Mouse (Mus musculus) lung, adult 2 months (tissue): ENCODE measurements around the gene Gripap1. TPM values are rescaled to one million over a fixed set of nuclear protein-coding genes. Genes with fewer than 3 reads are reported as not detected.

Experiments used
- DNase-seq: peaks from one replicate; pipeline ENCODE4 v3.0.0; 2022
- H3K4me1 ChIP-seq: fragments of 200-500 bp; 2 replicates; pipeline ENCODE4 v1.6.1; 2011; ENCODE audit warnings: low read length; ENCODE audit not compliant: control insufficient read depth, insufficient read depth
- H3K4me3 ChIP-seq: fragments of 200-500 bp; replicated peaks from 2 replicates; pipeline ENCODE3; 2011; ENCODE audit warnings: low read depth, mild to moderate bottlenecking, control low read depth, low read length; ENCODE audit errors: extremely low read depth
- CTCF ChIP-seq: fragments of 200-500 bp; IDR thresholded peaks from 2 replicates; pipeline ENCODE4 v1.5.1; 2011; ENCODE audit warnings: mild to moderate bottlenecking, low read length, control low read depth; ENCODE audit not compliant: insufficient read depth
- POLR2A ChIP-seq: fragments of 200-500 bp; IDR thresholded peaks from 2 replicates; pipeline ENCODE4 v1.6.1; 2011; ENCODE audit warnings: low read depth, mild to moderate bottlenecking, control low read depth, low read length, borderline replicate concordance; ENCODE audit errors: extremely low read depth
- WGBS: fragments of 180-500 bp; shearing (Covaris S2); methylation state at CpG from one replicate; pipeline ENCODE4 v1.1.7; 2018; 5-methylcytosine and 5-hydroxymethylcytosine counted together
- polyA plus RNA-seq: library from polyadenylated mRNA; depleted of rRNA; stranded (reverse); fragments of >200 nt; gene quantifications from 2 replicates; pipeline ENCODE4 v1.2.3, GENCODE M21; 2012

Gripap1 gene
- polyA plus RNA-seq, 1 experiment = 32.4 TPM

DNA sequence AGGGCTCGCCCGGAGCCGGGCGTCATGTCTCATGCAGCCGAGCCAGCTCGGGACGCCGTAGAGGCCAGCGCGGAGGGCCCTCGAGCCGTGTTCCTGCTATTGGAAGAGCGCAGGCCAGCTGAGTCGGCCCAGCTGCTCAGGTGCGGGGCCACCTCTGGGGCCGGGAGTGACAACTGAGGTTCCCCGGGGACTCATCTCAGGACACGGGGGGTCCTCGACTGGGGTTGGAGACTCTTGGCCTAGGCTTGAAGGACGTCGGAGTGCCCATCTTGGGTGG, 26.7 kb upstream of the Gripap1 start:
- WGBS = 26% methylated on average over 21 of the region's 21 CpGs
- TF ChIP-seq POLR2A (no peak), CTCF (no peak)
- H3K4me3 ChIP-seq = peak overlapping the region; percentile 95
- no peaks in the 10 kb centered on the region for H3K4me1 ChIP-seq
- no peak for DNase-seq

DNA sequence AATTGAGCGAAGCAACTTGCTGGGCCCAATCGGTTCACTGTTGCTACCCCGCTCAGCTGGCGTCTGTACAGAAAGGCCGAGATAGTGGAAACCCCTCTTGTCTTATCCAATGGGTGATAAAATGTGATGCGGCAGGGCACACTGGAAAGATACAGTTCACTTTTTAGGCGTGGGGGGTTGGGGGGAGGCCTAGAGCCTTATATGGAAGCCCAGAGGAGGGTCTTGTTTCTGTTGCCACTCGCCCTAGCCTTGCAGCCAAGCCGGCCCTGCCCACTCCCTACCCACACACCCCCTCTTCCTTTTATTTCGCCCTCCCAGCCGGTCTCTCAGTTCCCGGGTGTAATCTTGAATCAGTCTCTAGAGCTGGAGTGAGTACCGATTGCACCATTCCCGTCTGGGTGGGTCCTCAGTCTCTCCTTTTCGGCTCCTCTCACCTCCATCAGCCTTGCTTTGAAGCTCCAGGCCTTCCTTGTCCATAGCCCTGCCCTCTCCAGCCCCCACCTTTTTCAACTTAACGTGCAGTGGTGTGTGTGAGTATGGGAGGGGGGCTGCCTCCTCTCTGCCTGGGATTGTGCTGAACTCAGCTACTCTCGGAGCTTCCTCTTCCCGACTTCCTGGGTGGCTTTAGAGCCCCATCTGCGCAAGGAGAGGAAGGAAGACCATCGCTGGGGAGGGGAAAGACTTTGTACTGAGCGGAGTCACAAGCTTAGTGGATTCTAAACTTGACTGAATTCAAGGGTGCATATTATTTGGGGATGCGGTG, 25.8 kb upstream of the Gripap1 start:
- H3K4me3 ChIP-seq = peak overlapping the region; percentile 70
- TF ChIP-seq POLR2A = no peak
- no peak for TF ChIP-seq CTCF
- 19% methylated on average over 22 of the region's 22 CpGs for WGBS
- no peaks in the 10 kb centered on the region for H3K4me1 ChIP-seq
- DNase-seq = peak; percentile 39

DNA sequence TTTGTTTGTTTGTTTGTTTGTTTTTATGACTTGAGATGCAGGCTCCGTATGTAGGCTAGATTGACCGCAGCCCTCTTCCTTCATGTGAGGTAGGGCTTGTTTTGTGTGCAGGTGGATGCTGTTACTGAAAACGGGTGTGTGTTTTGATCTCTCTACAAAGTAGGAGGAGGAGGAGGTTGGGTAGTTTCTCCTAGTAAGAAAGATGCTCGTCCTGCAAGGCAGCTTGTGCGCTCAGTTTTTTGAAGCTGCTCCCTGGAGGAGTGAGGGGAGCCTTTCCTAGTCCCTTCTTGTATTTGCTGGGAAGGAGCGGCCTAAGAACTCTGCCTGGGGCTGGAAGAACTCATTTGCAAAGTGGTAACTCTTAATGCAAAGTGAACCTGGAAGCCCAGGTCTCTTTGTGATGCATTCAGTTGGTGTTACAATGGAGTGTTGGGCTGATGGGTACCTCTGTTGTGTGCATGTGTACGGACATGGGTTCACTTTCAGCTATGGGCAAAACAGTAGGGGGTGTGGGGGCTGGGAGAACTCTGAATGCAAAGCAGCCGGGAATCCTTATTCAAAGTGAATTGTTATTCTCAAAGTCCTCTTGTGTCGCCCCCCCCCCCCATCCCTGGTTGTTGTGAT, 24.8 kb upstream of the Gripap1 start:
- no peak for DNase-seq
- no peaks in the 10 kb centered on the region for H3K4me1 ChIP-seq
- no peak overlapping the region for H3K4me3 ChIP-seq
- 26% methylated on average over 9 of the region's 9 CpGs for whole genome bisulfite sequencing
- TF ChIP-seq POLR2A = no peak
- no peak for TF ChIP-seq CTCF

GRCm38 (mm10) chrX:7765281-7765670, 24.3 kb upstream of the Gripap1 start:
- H3K4me3 ChIP-seq = peak overlapping the region; percentile 56
- no peak for DNase-seq
- TF ChIP-seq CTCF (no peak), POLR2A (no peak)
- 39% methylated on average over 13 of the region's 13 CpGs for WGBS
- H3K4me1 ChIP-seq = no peaks in the 10 kb centered on the region

DNA sequence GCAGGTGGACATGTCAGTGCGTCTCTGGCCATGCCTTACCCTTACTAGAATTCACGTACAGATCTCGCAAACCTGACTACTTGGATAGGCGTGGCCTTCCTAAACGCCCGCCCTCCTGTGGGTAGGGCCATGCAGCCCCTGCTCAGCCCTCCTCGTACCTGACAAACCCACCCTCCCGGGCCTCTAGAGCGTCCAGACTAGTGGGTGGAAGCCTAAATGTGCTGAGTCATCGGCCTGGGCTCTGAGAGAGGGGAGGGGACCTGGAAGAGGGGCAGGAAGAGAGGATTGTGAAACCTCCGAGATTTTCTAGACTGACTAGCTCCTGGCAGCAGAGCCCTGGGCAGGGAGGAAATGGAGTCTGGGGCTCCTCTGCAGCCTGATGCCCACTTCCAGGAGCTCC, 23.8 kb upstream of the Gripap1 start:
- H3K4me3 ChIP-seq = peak overlapping the region; percentile 56
- no peak for TF ChIP-seq POLR2A
- TF ChIP-seq CTCF = no peak
- peak; percentile 39 for DNase-seq
- 23% methylated on average over 11 of the region's 11 CpGs for WGBS
- no peaks in the 10 kb centered on the region for H3K4me1 ChIP-seq

GRCm38 (mm10) chrX:7769302-7770017, 20.1 kb upstream of the Gripap1 start:
- Histone ChIP-seq H3K4me3 (no peak overlapping the region), H3K4me1 (no peaks in the 10 kb centered on the region)
- no peak for TF ChIP-seq CTCF
- no peak for DNase-seq
- 85% methylated on average over 7 of the region's 7 CpGs for WGBS

GRCm38 (mm10) chrX:7772766-7773165, 16.8 kb upstream of the Gripap1 start:
- TF ChIP-seq CTCF = 0 out of 2 replicates have a peak, but pooled peaks have one; percentile 7
- TF ChIP-seq POLR2A = no peak
- no peak for DNase-seq
- H3K4me1 ChIP-seq = no peaks in the 10 kb centered on the region
- 57% methylated on average over 2 of the region's 2 CpGs for WGBS
- H3K4me3 ChIP-seq = no peak overlapping the region

DNA sequence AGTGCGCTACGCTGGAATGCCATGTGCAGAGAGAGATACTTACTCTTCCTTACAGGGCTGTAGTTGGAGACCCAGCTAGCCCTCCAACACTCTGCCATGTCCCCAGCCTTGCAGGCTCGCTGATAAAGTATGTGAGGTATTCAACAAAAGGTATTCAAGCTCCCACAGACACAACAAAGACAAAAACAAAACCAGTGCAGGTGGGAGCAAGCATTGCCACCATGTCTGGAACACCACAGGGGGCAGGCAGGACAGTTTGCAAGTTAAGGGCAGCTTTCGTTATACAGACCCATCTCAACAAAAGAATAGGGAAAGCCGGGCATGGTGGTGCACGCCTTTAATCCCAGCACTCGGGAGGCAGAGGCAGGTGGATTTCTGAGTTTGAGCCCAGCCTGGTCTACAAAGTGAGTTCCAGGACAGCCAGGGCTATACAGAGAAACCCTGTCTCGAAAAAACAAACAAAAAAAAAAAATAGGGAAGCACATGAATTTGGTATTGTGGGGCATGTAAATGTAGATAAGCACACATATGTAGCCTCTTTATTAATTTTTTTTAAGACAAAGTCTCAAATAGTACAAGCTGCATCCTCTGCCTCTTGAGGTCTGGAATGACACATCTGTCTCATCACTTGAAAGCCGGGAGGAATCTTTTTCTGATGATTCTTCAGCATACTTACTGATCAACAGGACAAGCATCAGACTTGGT, 13.9 kb upstream of the Gripap1 start:
- WGBS = 69% methylated on average over 9 of the region's 9 CpGs

DNA sequence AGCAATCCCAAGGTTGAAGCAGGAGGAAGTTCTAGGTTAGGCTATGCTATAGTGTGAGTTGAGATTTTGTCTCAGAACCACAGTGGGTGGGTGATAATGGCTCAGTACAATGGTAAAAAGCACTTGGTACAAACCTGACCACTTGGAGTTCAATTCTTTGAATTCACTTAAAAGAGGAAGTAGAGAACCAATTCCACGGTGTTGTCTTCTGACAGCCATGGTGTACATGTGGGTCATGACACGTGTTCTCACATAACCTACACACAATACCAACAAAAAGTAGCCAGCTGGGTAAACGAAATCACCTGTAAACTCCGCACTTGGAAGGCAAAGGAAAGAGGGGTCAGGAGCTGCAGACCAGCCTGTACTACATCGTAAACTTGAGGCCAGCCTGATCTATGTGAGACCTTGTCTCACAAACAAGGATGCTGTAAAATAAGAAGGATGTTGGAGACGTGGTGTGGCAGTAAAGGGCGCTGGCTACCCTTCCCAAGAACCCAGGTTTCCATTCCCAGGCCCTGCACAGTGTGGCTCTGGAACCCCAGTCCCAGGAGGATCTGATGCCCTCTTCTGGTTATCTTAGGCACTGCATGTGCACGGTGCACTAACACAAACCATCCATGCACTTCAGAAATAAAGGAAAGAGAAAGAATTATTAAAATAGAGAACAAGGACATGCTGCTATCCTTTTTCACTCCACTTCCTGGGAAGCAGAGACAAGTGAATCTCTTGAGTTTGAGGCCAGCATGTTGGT, 13.1 kb upstream of the Gripap1 start:
- Histone ChIP-seq H3K4me1 (no peaks in the 10 kb centered on the region), H3K4me3 (no peak overlapping the region)
- WGBS = 41% methylated on average over 8 of the region's 8 CpGs
- TF ChIP-seq POLR2A = no peak
- TF ChIP-seq CTCF = peak; percentile 67
- peak; percentile 33 for DNase-seq

More for the DNA sequence above, 13.9 kb upstream of the Gripap1 start:
- Histone ChIP-seq H3K4me3 (no peak overlapping the region), H3K4me1 (no peaks in the 10 kb centered on the region)
- TF ChIP-seq CTCF = no peak
- TF ChIP-seq POLR2A = no peak
- DNase-seq = no peak
